Mouse (Mus musculus) neural tube, embryonic 11.5 days (tissue): ENCODE measurements around the gene Nkapd1. TPM values are rescaled to one million over a fixed set of nuclear protein-coding genes. Genes with fewer than 3 reads are reported as not detected.

Source experiments
- ATAC-seq: fragments of 200-750 bp; cut with Nextera tagmentation; 2 replicates; pipeline ENCODE4 v1.8.0; 2017; ENCODE audit warnings: moderate number of reproducible peaks, mild to moderate bottlenecking, moderate TSS enrichment, moderate library complexity; ENCODE audit not compliant: insufficient read depth, low FRiP score, low TSS enrichment
- DNase-seq: peaks from one replicate; pipeline ENCODE4 v3.0.0-alpha.2; 2015; ENCODE audit warnings: low spot score
- H3K27ac ChIP-seq: fragments of 300-500 bp; sonication (generic); 2 replicates; pipeline ENCODE4 v1.5.1; 2014; ENCODE audit warnings: low read depth, mild to moderate bottlenecking, low read length
- H3K27me3 ChIP-seq: fragments of 300-500 bp; sonication (generic); 2 replicates; pipeline ENCODE4 v1.6.1; 2014; ENCODE audit warnings: mild to moderate bottlenecking, low read length, mixed read lengths; ENCODE audit not compliant: control insufficient read depth, insufficient read depth
- H3K36me3 ChIP-seq: fragments of 300-500 bp; sonication (generic); 2 replicates; pipeline ENCODE4 v1.6.1; 2014; ENCODE audit warnings: mild to moderate bottlenecking, low read length, moderate library complexity, mixed read lengths; ENCODE audit not compliant: control insufficient read depth, insufficient read depth
- H3K4me1 ChIP-seq: fragments of 300-500 bp; sonication (generic); 2 replicates; pipeline ENCODE4 v1.6.1; 2014; ENCODE audit warnings: low read length, mixed read lengths; ENCODE audit not compliant: control insufficient read depth, insufficient read depth
- H3K4me2 ChIP-seq: fragments of 300-500 bp; sonication (generic); 2 replicates; pipeline ENCODE4 v1.6.1; 2014; ENCODE audit warnings: low read depth, mild to moderate bottlenecking, moderate library complexity
- H3K4me3 ChIP-seq: fragments of 300-500 bp; sonication (generic); 2 replicates; pipeline ENCODE4 v1.5.1; 2014; ENCODE audit warnings: low read depth, low read length
- H3K9ac ChIP-seq: fragments of 300-500 bp; sonication (generic); 2 replicates; pipeline ENCODE4 v1.6.1; 2014; ENCODE audit warnings: mild to moderate bottlenecking, low read length
- H3K9me3 ChIP-seq: fragments of 300-500 bp; sonication (generic); 2 replicates; pipeline ENCODE4 v1.6.1; 2016; ENCODE audit warnings: low read length; ENCODE audit not compliant: control insufficient read depth
- WGBS: fragments of 180-500 bp; shearing (Covaris S2); extraction: QIAGEN DNeasy Blood & Tissue Kit; methylation state at CpG from one replicate; pipeline ENCODE4 v1.1.7; 2014; 5-methylcytosine and 5-hydroxymethylcytosine counted together
- polyA plus RNA-seq: library from polyadenylated mRNA; unstranded; fragments of >200 nt; fragmentation: Nextera tagmentation; extraction: Ambion mirVana; gene quantifications from 2 replicates; pipeline ENCODE4 v1.2.1, GENCODE M21; 2014

Nkapd1 gene
- polyA plus RNA-seq, 1 experiment from 2014 or later = 28.8 TPM

GRCm38 (mm10) chr9:50603998-50604324 lies 13.3 kb downstream of the Nkapd1 start:
- ATAC-seq (peak; percentile 82), DNase-seq (no peak)
- H3K27ac ChIP-seq = peak overlapping the region; percentile 81
- H3K4me2 ChIP-seq = peak overlapping the region; percentile 73
- H3K36me3 ChIP-seq = peaks cover 4% of the 10 kb centered on the region
- H3K4me3 ChIP-seq = peak overlapping the region; percentile 65
- WGBS = 2% methylated on average over 21 of the region's 24 CpGs
- peak overlapping the region; percentile 87 for H3K9ac ChIP-seq
- no peaks in the 10 kb centered on the region for H3K27me3 ChIP-seq
- H3K4me1 ChIP-seq = peaks cover 16% of the 10 kb centered on the region
- H3K9me3 ChIP-seq = no peaks in the 10 kb centered on the region

- no peaks in the 10 kb centered on the region for H3K9me3 ChIP-seq
- H3K4me2 ChIP-seq = peak within 1 kb of the TSS; percentile 87
- H3K4me1 ChIP-seq = peaks cover 16% of the 10 kb centered on the region
- H3K4me3 ChIP-seq = peak within 1 kb of the TSS; percentile 65
- peaks cover 6% of the 10 kb centered on the region for H3K36me3 ChIP-seq
- 1% methylated on average over 48 of the region's 48 CpGs for WGBS
- peak; percentile 96 for ATAC-seq
- peak; percentile 95 for DNase-seq
- no peaks in the 10 kb centered on the region for H3K27me3 ChIP-seq
- H3K9ac ChIP-seq = peak within 1 kb of the TSS; percentile 87
- peak within 1 kb of the TSS; percentile 81 for H3K27ac ChIP-seq
Measured at GRCm38 (mm10) chr9:50603189-50603997, 13.9 kb downstream of the Nkapd1 start, which contains the start of the genes Sdhd and Timm8b. Sdhd (minus strand) TSS chr9:50603812. Timm8b (plus strand) TSS chr9:50603910.

- Histone ChIP-seq H3K9me3 (no peaks in the 10 kb centered on the region), H3K4me3 (peak overlapping the region; percentile 65), H3K9ac (no peak overlapping the region), H3K36me3 (peaks cover 7% of the 10 kb centered on the region), H3K27ac (no peak overlapping the region), H3K27me3 (no peaks in the 10 kb centered on the region), H3K4me2 (peak overlapping the region; percentile 87), H3K4me1 (peaks cover 16% of the 10 kb centered on the region)
- WGBS = 91% methylated on average over 7 of the region's 7 CpGs
- DNase-seq (no peak), ATAC-seq (no peak)
Measured at GRCm38 (mm10) chr9:50602055-50602845, 15.0 kb downstream of the Nkapd1 start.

- no peak overlapping the region for H3K4me2 ChIP-seq
- no peak for ATAC-seq
- H3K27me3 ChIP-seq = no peaks in the 10 kb centered on the region
- H3K4me3 ChIP-seq = no peak overlapping the region
- no peak for DNase-seq
- H3K36me3 ChIP-seq = peaks cover 9% of the 10 kb centered on the region
- no peak overlapping the region for H3K9ac ChIP-seq
- H3K9me3 ChIP-seq = no peaks in the 10 kb centered on the region
- H3K27ac ChIP-seq = no peak overlapping the region
- H3K4me1 ChIP-seq = peaks cover 16% of the 10 kb centered on the region
- 94% methylated on average over 6 of the region's 6 CpGs for WGBS
Measured at GRCm38 (mm10) chr9:50601536-50601935, 15.7 kb downstream of the Nkapd1 start.

GRCm38 (mm10) chr9:50596973-50597372 lies 20.3 kb downstream of the Nkapd1 start:
- H3K36me3 ChIP-seq = peaks cover 10% of the 10 kb centered on the region
- no peaks in the 10 kb centered on the region for H3K27me3 ChIP-seq
- no peak overlapping the region for H3K27ac ChIP-seq
- no peak for DNase-seq
- H3K4me3 ChIP-seq = no peak overlapping the region
- WGBS = 96% methylated on average over 8 of the region's 8 CpGs
- no peak overlapping the region for H3K4me2 ChIP-seq
- H3K9ac ChIP-seq = no peak overlapping the region
- no peaks in the 10 kb centered on the region for H3K9me3 ChIP-seq
- no peak for ATAC-seq
- H3K4me1 ChIP-seq = peaks cover under 1% of the 10 kb centered on the region; the same call in 1 of the 2 replicates

- Histone ChIP-seq H3K27me3 (no peaks in the 10 kb centered on the region), H3K27ac (no peak overlapping the region), H3K9ac (no peak overlapping the region), H3K4me2 (no peak overlapping the region), H3K4me1 (no peaks in the 10 kb centered on the region), H3K4me3 (no peak overlapping the region), H3K9me3 (no peaks in the 10 kb centered on the region), H3K36me3 (peaks cover 6% of the 10 kb centered on the region)
- no peak for ATAC-seq
- WGBS = 75% methylated on average over 12 of the region's 12 CpGs
- DNase-seq = no peak
Measured at GRCm38 (mm10) chr9:50594794-50595417, 22.4 kb downstream of the Nkapd1 start.

GRCm38 (mm10) chr9:50593544-50593943 lies 23.7 kb downstream of the Nkapd1 start:
- Histone ChIP-seq H3K27ac (no peak overlapping the region), H3K36me3 (peaks cover 5% of the 10 kb centered on the region), H3K9me3 (no peaks in the 10 kb centered on the region), H3K4me2 (no peak overlapping the region), H3K27me3 (no peaks in the 10 kb centered on the region), H3K4me1 (no peaks in the 10 kb centered on the region), H3K9ac (no peak overlapping the region), H3K4me3 (no peak overlapping the region)
- DNase-seq (peak; percentile 29), ATAC-seq (no peak)
- WGBS = 83% methylated on average over 3 of the region's 3 CpGs

- Histone ChIP-seq H3K27me3 (no peaks in the 10 kb centered on the region), H3K4me3 (no peak overlapping the region), H3K36me3 (peaks cover 3% of the 10 kb centered on the region), H3K27ac (no peak overlapping the region), H3K4me1 (no peaks in the 10 kb centered on the region), H3K9me3 (no peaks in the 10 kb centered on the region), H3K9ac (no peak overlapping the region), H3K4me2 (no peak overlapping the region)
- 91% methylated on average over 9 of the region's 9 CpGs for WGBS
- DNase-seq = no peak
- ATAC-seq = no peak
Measured at GRCm38 (mm10) chr9:50592955-50593354, 24.3 kb downstream of the Nkapd1 start.
